Mouse (Mus musculus): ENCODE measurements at regions not wholly inside any gene's neighbourhood (a gene's known extent, or its start where the extent isn't known, plus 50 kb on each side); places are given as distances from the start of the nearest gene placed in this dataset.

- TF ChIP-seq POLR2A (IDR thresholded peaks at IDR 0.05; ENCODE audit: insufficient read depth, low read depth, low read length) (no peak), CTCF (IDR thresholded peaks at IDR 0.05; ENCODE audit: insufficient read depth, low read depth, low read length) (no peak)
Observed at GRCm38 (mm10) chr15:64481226-64481625, 336.3 kb upstream of the Gm21798 start.
